Mouse (Mus musculus): ENCODE measurements around the gene Vgll4.
"Not testable (repeated sequence)": the region's sequence is repeated elsewhere in the genome, so short reads cannot be mapped to it uniquely, and the experiment has no call there.

Vgll4 gene

GRCm38 (mm10) chr6:114936297-114936940, 33.4 kb downstream of the Vgll4 start:
- DNase-seq: no peak

DNA sequence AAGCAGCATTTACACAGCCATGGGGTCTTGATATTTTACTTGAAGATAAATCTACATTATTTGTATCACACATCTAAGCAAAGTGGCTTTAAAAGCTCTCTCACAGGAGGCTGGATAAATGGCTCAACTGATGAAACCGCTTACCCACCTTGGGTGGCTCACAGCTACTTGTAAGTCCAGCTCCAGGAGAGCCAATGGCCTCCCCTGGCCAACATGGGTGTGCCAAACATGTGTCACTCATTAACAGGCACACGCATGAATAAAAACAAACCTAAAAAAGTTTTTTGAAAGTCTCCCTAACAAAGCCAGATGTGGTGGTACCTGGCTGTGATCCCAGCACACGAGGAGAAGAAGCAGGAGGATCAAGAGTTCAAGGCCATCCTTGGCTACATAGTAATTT, 34.4 kb downstream of the Vgll4 start:
- DNase-seq: no peak

- DNase-seq: no peak
Measured at GRCm38 (mm10) chr6:114934045-114934444, 35.7 kb downstream of the Vgll4 start.

GRCm38 (mm10) chr6:114932991-114933392, 36.8 kb downstream of the Vgll4 start:
- DNase-seq: no peak

GRCm38 (mm10) chr6:114932116-114932500, 37.7 kb downstream of the Vgll4 start:
- no peak for DNase-seq

DNA sequence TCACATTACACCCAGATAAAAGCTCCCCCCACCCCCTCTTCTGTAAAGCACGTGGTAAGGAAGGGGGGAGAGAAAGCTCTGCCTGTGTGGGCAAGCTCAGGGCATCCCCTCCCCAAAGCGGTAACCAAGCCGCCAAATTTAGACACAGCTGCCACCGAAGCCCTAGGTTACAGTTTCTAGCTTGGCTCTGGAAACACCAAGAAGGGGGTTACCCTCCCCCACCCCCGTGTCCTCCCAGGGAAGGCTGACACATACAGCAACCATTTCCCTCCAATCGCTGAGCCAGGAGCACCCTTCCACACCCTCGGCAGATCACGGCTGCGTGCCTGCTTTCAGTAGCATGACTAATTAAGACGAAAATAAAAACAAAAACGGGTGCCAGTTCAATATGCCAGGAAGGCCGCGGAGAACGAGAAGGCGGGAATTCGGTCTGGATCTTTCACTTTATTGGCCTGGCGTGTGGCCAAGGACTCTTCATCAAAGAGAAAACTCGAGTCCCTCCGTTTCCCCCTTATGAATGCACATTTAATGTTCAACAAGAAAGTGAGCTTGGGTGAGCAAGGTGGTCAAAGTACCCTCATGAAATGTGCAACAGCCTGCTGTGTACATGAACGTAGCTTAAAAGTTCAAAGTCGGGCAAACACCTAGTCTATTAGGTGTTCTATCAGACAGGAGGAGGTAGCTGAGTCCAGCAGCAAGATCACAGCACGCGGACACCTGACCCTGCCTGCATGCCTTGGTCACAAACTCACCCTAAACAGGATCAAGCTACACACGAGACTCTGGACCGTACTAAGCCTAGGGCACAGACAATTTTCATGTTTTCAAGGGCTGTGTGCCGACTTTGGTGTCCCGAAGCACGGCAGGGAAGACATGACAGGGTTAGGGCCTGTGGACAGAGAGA, 38.3 kb downstream of the Vgll4 start:
- no peak for DNase-seq

DNA sequence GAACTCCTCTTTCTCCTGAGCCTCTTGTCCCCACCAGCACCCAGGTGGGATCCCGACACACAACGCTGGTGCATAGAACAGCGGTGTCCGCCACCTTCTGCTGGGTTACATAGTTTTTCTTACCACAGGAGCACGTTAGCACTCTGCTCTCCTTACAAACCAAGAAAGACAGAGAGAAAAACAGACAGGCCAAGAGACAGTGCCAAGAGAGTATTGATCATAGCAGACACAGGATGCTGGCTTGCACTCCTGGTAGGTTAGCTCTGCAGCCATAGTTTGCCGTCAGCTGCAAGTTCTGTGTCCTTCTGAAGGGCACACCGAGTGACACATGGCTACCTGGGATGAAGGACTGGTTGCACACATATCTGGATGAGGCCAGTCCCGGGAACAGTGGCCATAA, 39.1 kb downstream of the Vgll4 start:
- DNase-seq: no peak

DNA sequence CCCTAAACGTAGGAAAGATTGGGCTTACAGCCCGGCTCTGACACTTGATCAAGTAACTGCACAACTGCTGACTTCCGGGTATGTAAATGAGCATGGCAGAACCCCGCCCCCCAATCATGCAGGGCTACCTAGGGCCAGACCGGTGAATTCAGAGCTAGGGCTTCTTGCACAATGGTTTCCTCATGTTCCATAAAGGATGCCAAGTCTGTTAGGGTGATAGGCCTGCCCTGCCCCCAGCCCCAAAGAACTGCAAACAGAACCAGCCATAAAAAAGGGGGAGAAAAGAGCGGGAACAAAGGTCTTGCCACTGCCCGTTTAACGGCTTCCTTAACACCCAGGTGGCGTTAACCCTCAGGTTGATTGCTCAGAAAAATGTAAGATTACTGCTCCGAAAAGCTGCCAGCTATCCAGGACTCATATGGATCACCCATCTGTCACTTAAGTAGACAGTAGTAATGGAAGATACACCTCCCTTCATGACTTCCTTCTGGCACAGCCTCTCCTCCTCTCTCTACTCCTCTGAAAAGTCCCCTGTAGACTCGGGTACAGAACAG, 39.7 kb downstream of the Vgll4 start:
- DNase-seq: peak; percentile 62 to 76

DNA sequence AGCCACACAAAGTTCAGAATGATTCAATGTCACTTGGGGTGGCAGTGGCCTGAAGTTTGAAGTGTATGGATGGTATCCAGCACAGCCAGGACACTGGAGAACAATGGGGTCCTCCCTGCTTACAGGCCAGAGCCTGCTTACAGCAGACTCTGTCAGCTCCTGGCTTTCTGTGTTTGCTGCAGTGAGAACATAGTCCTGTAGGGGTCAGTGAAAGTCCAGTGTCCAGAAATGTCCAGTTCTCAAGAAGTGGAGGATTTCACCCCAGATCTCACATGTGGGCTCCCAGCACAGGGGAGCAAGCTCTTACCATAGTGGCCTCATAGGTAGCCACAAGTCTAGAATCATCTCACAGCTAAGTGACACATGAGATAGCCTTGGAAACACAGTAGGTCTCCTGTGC, 40.4 kb downstream of the Vgll4 start:
- peak in 1 of 2 experiments; percentile 66 for DNase-seq

GRCm38 (mm10) chr6:114928462-114928861, 41.3 kb downstream of the Vgll4 start:
- DNase-seq: peak; percentile 63 to 83

DNA sequence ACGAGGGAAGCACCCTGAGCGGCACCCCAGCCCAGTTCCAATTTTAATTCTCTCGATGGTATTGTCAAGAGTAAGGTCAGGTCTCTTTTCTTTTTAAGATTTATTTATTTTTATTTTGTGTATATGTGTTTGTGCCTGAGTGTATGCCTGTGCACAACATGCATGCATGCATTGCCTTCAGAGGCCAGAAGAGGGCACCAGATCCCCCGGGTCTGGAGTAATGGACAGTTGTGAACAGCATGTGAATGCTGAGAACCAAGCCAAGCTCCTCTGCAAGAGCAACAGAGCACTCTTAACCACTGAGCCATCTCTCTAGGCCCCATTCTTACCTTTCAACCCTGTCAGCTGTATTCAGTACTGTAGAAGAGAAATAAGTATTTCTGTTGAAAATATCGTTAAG, 42.4 kb downstream of the Vgll4 start:
- no peak for DNase-seq

GRCm38 (mm10) chr6:114926369-114927157, 43.2 kb downstream of the Vgll4 start:
- peak in 1 of 2 experiments; percentile 47 for DNase-seq

DNA sequence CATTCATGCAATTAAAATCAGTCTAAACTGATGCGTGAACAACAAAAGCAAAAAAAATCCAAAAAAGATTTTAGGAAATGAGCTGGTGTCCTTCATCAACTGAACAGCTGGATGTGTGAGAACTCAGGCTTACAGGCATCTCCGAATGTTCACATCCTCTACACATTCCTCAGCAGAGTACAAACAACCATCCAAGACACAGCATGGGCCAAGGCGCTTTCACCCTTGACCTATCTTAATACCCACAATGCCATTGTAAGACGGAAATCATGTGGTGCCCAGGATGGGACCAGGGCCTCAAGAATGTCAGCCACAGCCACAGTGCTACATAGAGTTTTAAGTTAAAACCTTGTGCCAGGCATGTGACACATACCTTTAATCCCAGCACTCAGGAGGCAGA, 44.6 kb downstream of the Vgll4 start:
- no peak for DNase-seq

DNA sequence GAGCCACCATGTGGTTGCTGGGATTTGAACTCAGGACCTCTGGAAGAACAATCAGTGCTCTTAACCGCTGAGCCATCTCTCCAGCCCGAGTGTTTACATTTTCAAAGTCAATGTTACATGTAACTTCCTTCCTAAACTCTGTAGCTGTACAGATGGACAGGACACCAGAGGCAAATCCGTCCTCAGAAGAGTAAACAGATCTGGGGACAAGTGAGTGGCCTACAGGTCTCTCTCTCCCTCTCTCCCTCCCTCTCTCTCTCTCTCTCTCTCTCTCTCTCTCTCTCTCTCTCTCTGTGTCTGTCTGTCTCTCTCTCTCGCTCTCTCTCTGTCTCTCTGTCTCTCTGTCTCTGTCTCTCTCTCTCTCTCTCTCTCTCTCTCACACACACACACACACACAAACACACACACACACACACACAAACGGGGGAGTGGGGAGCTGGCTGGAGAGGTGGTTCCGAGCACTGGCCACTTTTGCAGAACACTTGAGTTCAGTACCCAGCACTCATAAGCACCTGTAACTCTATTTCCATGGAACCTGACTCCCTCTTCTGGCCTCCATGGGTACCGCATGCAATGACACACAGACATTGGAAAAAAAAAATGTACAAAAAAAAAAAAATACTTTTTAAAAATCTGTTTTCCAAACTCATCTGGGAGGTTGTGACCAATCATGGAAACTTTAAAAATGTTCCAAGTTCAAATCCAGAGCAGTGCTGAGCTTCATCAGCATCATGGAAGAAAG, 47.3 kb downstream of the Vgll4 start:
- DNase-seq: not testable (repeated sequence)

DNA sequence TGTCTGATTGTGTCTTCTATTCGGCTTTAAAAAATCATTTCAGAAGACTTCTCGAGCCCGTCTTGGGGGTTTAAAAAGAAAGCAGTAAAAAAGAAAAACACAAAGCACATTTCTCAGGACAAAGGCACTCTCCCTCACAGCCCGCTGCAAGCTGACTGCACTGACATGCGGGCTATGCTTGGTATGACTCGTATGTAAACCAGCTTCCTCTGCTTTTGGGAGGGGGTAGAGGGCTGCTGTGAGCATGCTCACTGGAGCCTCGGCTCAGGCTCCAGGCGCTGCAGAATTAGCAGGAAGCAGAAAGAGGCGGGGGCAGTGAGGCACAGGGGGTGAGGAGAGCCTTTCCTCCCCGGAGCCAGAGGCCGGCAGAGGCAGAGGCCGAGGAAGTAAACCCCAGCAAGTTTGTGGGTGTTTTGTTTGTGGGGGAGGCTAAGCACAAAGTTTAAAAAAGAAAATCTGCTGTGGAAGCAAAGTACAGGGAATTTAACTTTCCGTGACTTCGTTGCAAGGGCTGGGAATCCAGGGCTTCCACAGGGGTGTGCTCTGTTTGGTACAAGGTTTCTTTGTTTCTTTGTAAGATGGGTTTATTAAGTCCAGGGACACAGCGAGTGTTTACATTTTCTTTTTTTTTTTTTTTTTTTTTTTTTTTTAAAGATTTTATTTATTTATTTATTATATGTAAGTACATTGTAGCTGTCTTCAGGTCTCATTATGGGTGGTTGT, 48.0 kb downstream of the Vgll4 start:
- DNase-seq: peak; percentile 91 to 95

DNA sequence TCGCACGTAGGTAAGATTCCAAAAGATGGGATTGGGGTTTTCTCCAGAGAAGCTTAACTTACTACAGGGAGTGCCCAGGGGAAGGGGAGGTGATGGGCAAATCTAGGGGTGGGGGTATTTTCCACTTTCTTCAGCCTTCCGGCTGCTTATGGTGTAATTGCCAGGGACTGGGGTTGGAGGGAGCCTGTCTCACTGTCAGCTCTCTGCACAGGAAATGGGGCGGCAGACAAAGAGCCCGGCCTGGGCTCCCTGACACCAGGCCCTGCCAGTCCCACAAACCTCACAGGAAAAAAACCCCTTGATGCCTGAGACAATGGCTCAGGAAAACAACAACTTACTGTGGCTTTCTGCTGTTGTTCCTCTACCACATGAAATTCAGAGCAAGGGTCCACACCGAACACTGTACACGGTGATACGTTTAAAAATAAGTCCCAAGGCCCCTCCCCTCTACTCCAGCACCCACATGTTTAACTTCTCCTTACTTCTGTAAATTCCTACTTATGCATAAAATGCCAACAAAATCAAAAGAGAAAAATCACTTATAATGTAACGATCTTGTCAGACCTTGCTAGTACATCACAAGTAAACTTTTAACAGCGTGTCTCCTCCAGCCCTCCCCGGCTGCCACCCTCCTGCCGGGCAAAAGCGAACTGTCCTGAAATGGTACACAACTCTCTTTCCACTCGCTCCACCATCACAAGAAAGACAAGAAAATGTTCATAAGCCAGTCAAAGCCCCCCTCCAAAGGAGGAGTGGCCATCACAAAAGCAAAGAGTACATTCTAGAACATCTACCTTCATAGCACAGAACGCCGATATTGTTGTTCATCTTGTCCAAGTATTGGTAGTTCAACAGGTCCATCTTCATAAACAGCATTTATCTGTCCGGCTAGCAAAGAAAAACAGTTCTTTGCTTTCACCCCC, 49.0 kb downstream of the Vgll4 start:
- peak; percentile 70 to 76 for DNase-seq

- DNase-seq: no peak
Measured at GRCm38 (mm10) chr6:114919670-114920313, 50.0 kb downstream of the Vgll4 start.

DNA sequence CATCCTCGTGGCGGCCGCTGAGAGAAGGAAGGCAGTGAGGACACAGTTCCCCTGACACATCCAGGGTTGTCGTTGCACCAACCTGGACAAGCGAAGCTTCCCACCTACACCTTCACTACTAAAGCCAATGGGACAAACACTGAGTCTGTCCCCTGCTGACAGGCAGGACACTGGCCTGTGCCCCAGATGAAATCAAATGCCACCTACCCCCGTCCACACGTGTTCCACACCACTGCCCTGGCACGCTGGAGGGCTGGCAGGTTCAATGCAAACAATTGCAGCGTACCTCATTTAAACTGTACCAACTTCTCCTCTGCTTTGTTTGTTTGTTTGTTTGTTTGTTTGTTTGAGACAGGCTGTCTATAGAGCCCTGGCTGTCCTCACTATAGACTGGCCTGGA, 50.8 kb downstream of the Vgll4 start:
- DNase-seq: peak in 1 of 2 experiments; percentile 21

DNA sequence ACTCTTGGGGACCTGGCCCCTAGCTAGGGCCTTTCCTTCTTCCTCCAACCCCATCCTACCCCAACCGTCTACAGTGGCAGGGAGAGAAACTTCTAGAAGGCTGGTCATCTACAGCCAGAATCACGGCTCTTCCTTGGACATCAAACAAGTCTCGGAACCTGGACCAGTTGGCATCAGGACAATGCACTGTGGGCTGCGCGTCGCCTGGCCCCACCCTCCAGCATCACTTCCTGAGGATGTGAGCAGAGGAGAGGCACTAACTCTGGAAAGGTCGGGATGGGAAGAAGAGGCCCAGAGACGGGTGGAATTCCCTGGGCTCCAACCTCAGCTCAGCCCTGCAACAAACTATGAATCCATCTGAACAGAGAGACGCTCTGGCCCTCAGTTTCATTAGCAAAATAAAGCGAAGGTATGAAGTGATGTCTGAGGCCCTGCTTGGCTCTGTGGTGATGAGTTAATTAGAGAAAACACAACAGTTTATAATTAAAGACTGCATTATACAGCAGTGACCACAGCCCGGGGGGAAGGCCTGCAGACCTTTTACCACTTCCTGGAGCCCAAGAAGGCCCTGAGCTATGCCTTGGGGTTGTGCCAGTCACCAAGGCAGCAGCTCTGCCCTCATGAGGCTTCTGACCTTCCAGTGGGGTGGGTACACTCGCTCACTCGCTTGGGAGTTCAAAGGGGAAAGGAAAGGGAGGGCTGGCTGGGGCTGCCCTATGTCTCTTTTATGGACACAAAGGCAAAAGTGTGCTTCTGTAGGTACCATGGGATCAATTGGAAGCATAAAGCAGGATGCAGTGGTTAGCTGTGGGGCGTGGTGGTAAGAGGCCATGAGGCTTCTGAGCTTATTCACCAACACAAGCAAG, 51.8 kb downstream of the Vgll4 start:
- DNase-seq: peak; percentile 68 to 78

Data from lung, postnatal 4 days (tissue).